Mouse (Mus musculus) ovary, postnatal 36 days (tissue): ENCODE results near the gene Tmem132c.
A peak's percentile ranks its signal among the peaks of the same experiment; 100 is the strongest.

Experiments used
- DNase-seq: peaks from one replicate; pipeline ENCODE4 v3.0.0; 2022; ENCODE audit warnings: low spot score, mixed read lengths

Gene Tmem132c

DNA sequence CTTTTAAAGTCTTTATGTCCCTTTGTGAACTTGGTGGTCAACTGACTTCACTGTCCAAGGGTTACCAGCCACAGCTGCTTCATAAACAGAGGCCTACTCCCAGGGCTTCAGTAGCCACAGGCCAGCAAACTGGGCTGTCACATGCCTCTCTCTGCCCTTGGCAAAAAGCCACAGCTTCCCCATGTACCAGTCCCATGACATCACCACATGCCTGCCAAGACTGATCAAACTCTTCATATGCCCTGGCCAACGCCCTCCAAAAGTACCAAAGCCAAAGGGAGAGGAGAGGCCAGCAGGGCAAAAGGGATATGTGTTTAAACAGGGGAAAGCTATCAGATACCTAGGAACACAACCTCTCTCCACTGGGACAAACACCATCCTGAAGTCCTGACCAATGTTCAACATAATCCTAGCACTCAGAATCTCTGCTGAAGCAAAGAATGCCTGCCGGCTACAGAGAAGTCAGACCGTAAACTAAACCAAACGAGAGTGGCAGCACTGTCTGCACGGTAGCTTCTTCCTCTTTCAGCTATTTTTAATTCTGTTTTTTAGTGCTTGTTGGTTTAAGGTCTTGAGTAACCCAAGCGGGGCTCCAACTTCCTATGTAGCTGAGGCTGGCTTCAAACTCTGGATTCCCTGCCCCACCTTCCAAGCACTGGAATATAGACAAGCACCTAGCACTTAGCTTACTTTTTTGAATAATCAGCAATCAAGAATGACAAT is 369.3 kb downstream of the Tmem132c start:
- DNase-seq: peak; percentile 22

DNA sequence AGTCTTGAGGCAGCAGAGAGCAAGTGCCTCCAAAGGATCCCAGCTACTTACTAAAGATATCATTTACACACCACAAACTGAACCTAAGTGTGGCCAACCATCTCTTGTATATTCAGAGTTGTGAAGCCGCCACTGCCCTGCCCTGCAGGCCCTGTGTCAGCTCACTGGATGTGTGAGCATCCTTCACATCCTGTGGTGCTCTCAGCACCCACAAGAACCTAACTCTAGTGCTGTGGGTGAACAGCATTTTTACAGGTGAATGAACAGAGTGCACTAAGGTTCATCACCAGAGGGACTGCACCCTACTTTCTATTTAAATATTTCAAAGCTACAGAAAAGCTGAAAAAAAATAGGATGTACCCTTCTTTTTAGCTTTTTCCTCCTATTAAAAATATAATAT is 370.3 kb downstream of the Tmem132c start:
- DNase-seq: no peak

DNA sequence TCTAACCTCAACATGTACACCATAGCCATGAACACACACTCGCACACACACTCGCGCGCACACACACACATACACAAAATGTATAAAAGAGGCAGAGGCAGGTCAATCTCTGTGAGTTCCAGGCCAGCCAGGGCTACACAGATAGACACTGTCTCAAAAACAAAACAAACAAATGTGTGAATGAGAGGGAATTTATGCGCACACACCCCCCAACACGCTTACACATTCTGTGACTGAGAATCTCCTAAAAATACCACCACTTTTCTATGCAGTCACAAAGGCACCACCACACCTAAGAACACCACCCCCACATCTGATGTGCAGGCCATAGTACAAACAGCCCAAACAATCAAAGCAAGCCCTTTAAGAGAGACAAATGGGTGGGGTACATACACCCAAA is 370.8 kb downstream of the Tmem132c start:
- no peak for DNase-seq
